ENCODE assay signal across 20 mouse cellular contexts in the genomic region with DNA sequence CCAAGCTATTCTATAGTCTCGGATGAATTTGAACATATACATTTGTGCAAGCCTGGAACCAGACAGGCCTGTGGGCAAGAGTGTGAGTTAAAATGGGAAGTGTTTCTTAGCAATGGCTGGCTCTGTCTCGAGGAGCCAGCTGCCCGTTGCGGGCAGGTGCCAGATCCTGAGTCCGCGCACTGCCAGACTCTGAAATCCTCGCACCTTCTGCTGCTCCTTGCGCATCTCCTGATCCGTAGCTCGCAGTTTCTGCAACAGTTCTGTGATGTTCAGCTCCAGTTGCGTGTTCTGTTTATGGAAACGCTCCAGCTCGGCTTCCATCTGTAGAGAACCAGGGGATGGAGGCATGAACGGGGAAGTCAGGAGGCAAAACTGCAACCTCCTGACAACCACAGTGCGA. TPM values are rescaled to one million over a fixed set of nuclear protein-coding genes. Genes with fewer than 3 reads are reported as not detected.
A peak's percentile ranks its signal among the peaks of the same experiment; 100 is the strongest.
DNase-seq lines count a peak whose midpoint lies in the region; TF ChIP-seq lines count a peak whose summit lies in the region.
"Had no signal": no experiment of that assay in that cellular context is flagged by ENCODE, and none has a peak within 500 bp of the region (broad histone marks: within the 10 kb centered on the region; RNA-seq: fewer than 3 reads in every experiment).

No protein-coding gene starts in this region.

- H3K4me1 ChIP-seq in kidney, adult 2 months (ENCODE audit: control insufficient read depth, insufficient read depth, low read length) = no peaks in the 10 kb centered on the region
- H3K4me1 ChIP-seq: embryonic facial prominence, embryonic 13.5 days; hindbrain, embryonic 15.5 days had no signal

- no peak for TF ChIP-seq CTCF in kidney, adult 2 months (conservative IDR thresholded peaks at IDR 0.05; ENCODE audit: insufficient read depth, insufficient read length, low read depth, low read length)

- H3K4me3 ChIP-seq in kidney, adult 2 months (ENCODE audit: insufficient read depth, low read depth, low read length) = no peak overlapping the region
- H3K4me3 ChIP-seq: embryonic facial prominence, embryonic 13.5 days; gastrocnemius, adult 2 months; hindbrain, embryonic 15.5 days; limb, embryonic 15.5 days had no signal

- H3K27ac ChIP-seq in kidney, adult 2 months (ENCODE audit: insufficient read depth, low read depth, low read length) = no peak overlapping the region
- H3K27ac ChIP-seq: embryonic facial prominence, embryonic 13.5 days; gastrocnemius, adult 2 months; hindbrain, embryonic 15.5 days; limb, embryonic 15.5 days had no signal

- WGBS in kidney, adult 2 months = 76% methylated on average over 15 of the region's 15 CpGs

- no peaks in the 10 kb centered on the region for H3K27me3 ChIP-seq in kidney, adult 2 months (replicated peaks; ENCODE audit: control insufficient read depth, insufficient read depth, low read length)

- TF ChIP-seq POLR2A in kidney, adult 2 months (IDR thresholded peaks at IDR 0.05; ENCODE audit: low read depth, low read length) = no peak

- DNase-seq in A20 (ENCODE audit: low read depth, low spot score) = peak; percentile 25
- peak; percentile 89 for DNase-seq in brain, adult 2 months (ENCODE audit: low read depth, low spot score)
- DNase-seq in left cerebral cortex, adult 18-20 months (ENCODE audit: low spot score in 2 of 2) = peak; percentile 68 to 74
- DNase-seq in right cerebral cortex, adult 2 months (ENCODE audit: low spot score in 2 of 2) = peak; percentile 68 to 70
- no peak for DNase-seq in kidney, adult 2 months
- DNase-seq in adrenal gland, adult 2 months = no peak
- no peak for DNase-seq in urinary bladder, postnatal 25 days (ENCODE audit: low spot score)
- DNase-seq: gastrocnemius, adult 2 months; heart, adult 18-20 months; heart, postnatal 14 days; kidney, adult 18-20 months; kidney, postnatal 25 days; liver, postnatal 0 days; lung, postnatal 4 days had no signal

- no peaks in the 10 kb centered on the region for H3K36me3 ChIP-seq in kidney, adult 2 months (ENCODE audit: control insufficient read depth, insufficient read depth, low read length)
- H3K36me3 ChIP-seq: embryonic facial prominence, embryonic 13.5 days; hindbrain, embryonic 15.5 days; limb, embryonic 15.5 days had no signal

RNA-seq across cellular contexts. Expression of a gene that starts 27.6 kb away (rescaled TPM):
- total RNA-seq in left cerebral cortex, adult 18-20 months (2021) = 1 to 10 TPM; 5.0 to 5.3 TPM
- 30.3 and 44.7 TPM in 2 replicates for polyA plus RNA-seq in kidney, adult 2 months (2012; rRNA removed)
- total RNA-seq in adrenal gland, adult 2 months (2021) = under 1 TPM in 1 of 2 experiments, not detected in 1; 0.21 TPM
- 0.17 and 0.33 TPM in 2 replicates for polyA plus RNA-seq in adrenal gland, adult 2 months (2012; rRNA removed)
- total RNA-seq: gastrocnemius, adult 2 months; heart, adult 18-20 months had no signal
- polyA plus RNA-seq: neural tube, embryonic 14.5 days; testis, adult 2 months had no signal

RNA-seq across cellular contexts. Expression of a gene that starts 44.6 kb away (rescaled TPM):
- not detected for total RNA-seq in left cerebral cortex, adult 18-20 months (2021)
- polyA plus RNA-seq in kidney, adult 2 months (2012; rRNA removed) = 166 and 182 TPM in 2 replicates
- not detected for total RNA-seq in adrenal gland, adult 2 months (2021)
- not detected in 2 replicates for polyA plus RNA-seq in adrenal gland, adult 2 months (2012; rRNA removed)
- total RNA-seq: common myeloid progenitor, adult 5-6 weeks; gastrocnemius, adult 2 months; heart, adult 18-20 months; heart, postnatal 14 days had no signal
- polyA plus RNA-seq: hindbrain, embryonic 15.5 days; neural tube, embryonic 14.5 days had no signal

RNA-seq across cellular contexts. Expression of a gene that starts 49.1 kb away (rescaled TPM):
- total RNA-seq in left cerebral cortex, adult 18-20 months (2021) = under 1 TPM; 0.79 to 0.98 TPM
- 0.06 and 0.08 TPM in 2 replicates for polyA plus RNA-seq in kidney, adult 2 months (2012; rRNA removed)
- total RNA-seq in adrenal gland, adult 2 months (2021) = under 1 TPM in 1 of 2 experiments, not detected in 1; 0.06 TPM
- polyA plus RNA-seq in adrenal gland, adult 2 months (2012; rRNA removed) = not detected in 2 replicates
- total RNA-seq: gastrocnemius, adult 2 months had no signal

RNA-seq across cellular contexts. Expression of a gene that starts 49.2 kb away (rescaled TPM):
- total RNA-seq in left cerebral cortex, adult 18-20 months (2021) = 10 to 100 TPM; 55.9 to 63.5 TPM
- 24.0 and 29.4 TPM in 2 replicates for polyA plus RNA-seq in kidney, adult 2 months (2012; rRNA removed)
- total RNA-seq in adrenal gland, adult 2 months (2021) = 10 to 100 TPM; 78.5 to 82.0 TPM
- polyA plus RNA-seq in adrenal gland, adult 2 months (2012; rRNA removed) = 6.1 and 10.3 TPM in 2 replicates

Comparison
In these comparisons a context has a peak if more than half of its experiments do, and no peak if none do; other contexts are left out.
1. DNase-seq: peak in A20 (single experiment), brain, adult 2 months (single experiment), left cerebral cortex, adult 18-20 months (2 of 2) and right cerebral cortex, adult 2 months (2 of 2); none in kidney, adult 2 months (single experiment), adrenal gland, adult 2 months (single experiment) and urinary bladder, postnatal 25 days (single experiment).
2. RNA of a gene that starts 27.6 kb away (total RNA-seq): 5.0 to 5.3 TPM in left cerebral cortex, adult 18-20 months; 0.21 TPM in adrenal gland, adult 2 months; every median in the first group is over 4 times any median in the second.